Mouse (Mus musculus): ENCODE results near the gene Ppfibp1. TPM values are rescaled to one million over a fixed set of nuclear protein-coding genes. Genes with fewer than 3 reads are reported as not detected.

Gene Ppfibp1
- polyA plus RNA-seq, 1 experiment from 2014 or later = 25.0 TPM

DNA sequence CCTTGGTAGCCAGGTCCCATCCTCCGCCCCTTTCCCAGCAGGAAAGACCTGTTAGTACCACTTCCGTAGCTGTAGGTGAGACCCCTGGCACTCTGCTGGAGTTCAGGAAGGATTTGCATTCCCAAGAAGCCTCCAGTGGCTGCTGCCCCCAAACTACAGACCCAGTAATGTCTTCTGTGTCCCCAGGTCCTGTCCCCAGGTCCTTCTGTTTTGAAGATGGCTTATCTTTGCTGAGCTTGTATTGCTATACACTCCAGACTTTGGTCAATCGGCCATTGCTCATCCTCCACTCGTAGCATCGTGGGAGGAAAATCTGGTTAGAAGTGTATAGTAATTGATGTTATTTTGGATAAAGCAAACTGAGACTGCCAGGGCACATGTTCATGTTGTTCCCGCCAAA is 79.5 kb downstream of the Ppfibp1 start:
- H3K9ac ChIP-seq (replicated peaks) = no peak overlapping the region
- H3K9me3 ChIP-seq = no peaks in the 10 kb centered on the region
- H3K4me3 ChIP-seq = no peak overlapping the region
- H3K27ac ChIP-seq (replicated peaks) = no peak overlapping the region
- no peak for ATAC-seq (ENCODE audit: low FRiP score, low read depth)
- no peaks in the 10 kb centered on the region for H3K4me1 ChIP-seq
- no peak overlapping the region for H3K4me2 ChIP-seq (replicated peaks)
- 80% methylated on average over 6 of the region's 6 CpGs for WGBS
- no peaks in the 10 kb centered on the region for H3K36me3 ChIP-seq
- H3K27me3 ChIP-seq = no peaks in the 10 kb centered on the region

DNA sequence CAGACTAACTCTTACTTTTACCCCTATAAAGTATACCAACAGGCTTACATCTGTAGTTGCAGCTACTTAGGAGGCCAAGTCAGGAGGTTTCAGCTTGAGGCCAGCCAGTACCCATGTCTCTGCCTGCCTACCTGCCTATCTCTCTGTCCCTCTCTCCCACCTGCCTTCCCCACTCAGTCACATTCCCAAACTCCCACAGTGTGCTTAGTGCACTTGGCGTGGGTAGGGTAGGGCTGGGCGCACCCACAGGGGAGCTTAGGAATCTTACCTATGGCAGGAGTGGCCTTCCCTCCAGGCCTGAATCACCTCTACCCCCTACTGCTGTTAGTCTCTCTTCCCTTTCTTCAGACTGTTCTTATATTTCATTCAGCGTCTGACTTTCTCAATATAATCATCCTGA is 82.5 kb downstream of the Ppfibp1 start:
- 81% methylated on average over 3 of the region's 3 CpGs for WGBS
- Histone ChIP-seq H3K27ac (replicated peaks) (no peak overlapping the region), H3K27me3 (no peaks in the 10 kb centered on the region), H3K9me3 (no peaks in the 10 kb centered on the region), H3K36me3 (no peaks in the 10 kb centered on the region), H3K4me3 (no peak overlapping the region), H3K9ac (replicated peaks) (no peak overlapping the region), H3K4me1 (0 out of 2 replicates have a peak, but pooled peaks cover 5% of the 10 kb centered on the region), H3K4me2 (replicated peaks) (no peak overlapping the region)
- ATAC-seq (ENCODE audit: low FRiP score, low read depth) = no peak

DNA sequence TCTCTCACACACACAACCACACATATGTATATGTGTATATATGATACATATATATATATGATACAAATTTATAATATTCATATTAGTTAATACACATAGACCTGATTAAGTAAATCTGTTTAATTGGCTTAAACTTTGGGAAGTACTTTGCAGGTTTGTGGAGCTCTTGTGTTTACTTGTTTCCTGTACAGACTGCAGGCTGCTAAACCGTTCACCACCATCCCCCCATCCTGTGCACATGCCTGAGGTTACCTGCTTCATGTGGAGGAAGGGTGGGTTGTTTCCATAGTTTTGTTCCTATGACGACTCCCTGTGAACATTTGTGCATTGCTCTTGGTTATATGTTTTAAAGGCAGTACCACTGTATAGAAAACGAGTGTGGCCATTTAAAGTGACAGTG is 83.1 kb downstream of the Ppfibp1 start:
- H3K4me2 ChIP-seq (replicated peaks) = no peak overlapping the region
- WGBS = 70% methylated on average over 3 of the region's 3 CpGs
- 0 out of 2 replicates have a peak, but pooled peaks cover 5% of the 10 kb centered on the region for H3K4me1 ChIP-seq
- H3K27ac ChIP-seq (replicated peaks) = no peak overlapping the region
- no peak overlapping the region for H3K4me3 ChIP-seq
- H3K36me3 ChIP-seq = no peaks in the 10 kb centered on the region
- no peaks in the 10 kb centered on the region for H3K27me3 ChIP-seq
- no peaks in the 10 kb centered on the region for H3K9me3 ChIP-seq
- no peak for ATAC-seq (ENCODE audit: low FRiP score, low read depth)
- H3K9ac ChIP-seq (replicated peaks) = no peak overlapping the region

DNA sequence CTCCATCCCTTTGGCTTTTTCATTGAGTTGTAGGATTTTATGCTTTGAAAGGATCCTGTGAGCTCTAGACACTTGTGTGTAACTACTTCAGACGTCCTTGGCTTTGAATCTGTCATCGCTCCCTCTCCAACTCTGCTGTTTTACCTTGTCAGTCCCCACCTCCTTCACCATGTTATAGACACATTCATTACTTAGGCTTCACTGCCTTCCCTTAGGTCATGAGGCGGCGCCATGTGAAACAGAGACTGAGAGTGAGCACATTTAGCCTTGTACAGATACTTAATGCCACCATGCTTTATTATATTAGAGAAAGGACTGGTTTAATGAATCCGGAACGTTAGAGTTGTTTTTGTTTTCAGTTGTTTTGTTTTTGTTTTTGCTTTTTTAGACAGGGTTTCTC is 83.7 kb downstream of the Ppfibp1 start:
- H3K4me3 ChIP-seq = no peak overlapping the region
- H3K27me3 ChIP-seq = no peaks in the 10 kb centered on the region
- no peak overlapping the region for H3K9ac ChIP-seq (replicated peaks)
- no peaks in the 10 kb centered on the region for H3K9me3 ChIP-seq
- WGBS = 71% methylated on average over 6 of the region's 6 CpGs
- no peaks in the 10 kb centered on the region for H3K36me3 ChIP-seq
- no peak for ATAC-seq (ENCODE audit: low FRiP score, low read depth)
- H3K27ac ChIP-seq (replicated peaks) = no peak overlapping the region
- H3K4me2 ChIP-seq (replicated peaks) = no peak overlapping the region
- H3K4me1 ChIP-seq = 0 out of 2 replicates have a peak, but pooled peaks cover 5% of the 10 kb centered on the region

DNA sequence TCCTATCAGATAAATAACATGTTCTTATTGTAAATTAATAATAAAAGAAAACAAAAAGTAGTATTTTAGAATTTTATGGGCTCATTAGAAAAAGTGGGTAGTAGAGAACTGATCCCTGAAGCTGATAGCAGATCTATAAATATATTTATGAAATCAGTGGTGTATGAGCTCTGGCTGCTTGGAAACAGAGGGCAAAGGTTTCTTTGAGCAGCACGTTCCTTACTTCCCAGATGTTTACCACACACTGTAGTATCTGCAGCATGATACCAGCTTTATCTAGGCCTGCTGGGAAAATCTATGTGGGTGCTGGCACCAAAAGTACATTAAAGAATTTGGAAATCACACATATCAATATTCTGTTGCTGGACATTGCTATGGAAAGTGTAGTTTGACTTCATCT is 84.5 kb downstream of the Ppfibp1 start:
- WGBS = 58% methylated on average over 1 of the region's 1 CpGs
- no peaks in the 10 kb centered on the region for H3K9me3 ChIP-seq
- ATAC-seq (ENCODE audit: low FRiP score, low read depth) = no peak

DNA sequence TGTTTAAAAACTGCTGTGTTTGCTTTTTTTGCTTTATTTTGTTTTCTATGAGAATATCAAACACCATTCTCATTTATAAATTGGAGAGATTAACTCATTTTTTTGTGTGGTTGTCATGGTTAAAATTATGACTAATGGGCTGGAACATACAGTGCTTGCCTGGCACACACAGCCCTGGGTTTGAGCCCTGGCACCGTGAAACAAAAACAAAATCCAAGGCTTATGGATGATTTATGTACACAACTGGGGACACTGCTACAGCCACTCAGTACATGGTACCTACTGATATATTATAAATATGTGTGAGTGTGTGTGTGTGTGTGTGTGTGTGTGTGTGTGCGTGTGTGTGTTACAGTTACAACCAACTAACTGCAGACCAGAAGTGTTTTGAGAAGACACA is 85.1 kb downstream of the Ppfibp1 start:
- no peaks in the 10 kb centered on the region for H3K36me3 ChIP-seq
- no peaks in the 10 kb centered on the region for H3K9me3 ChIP-seq
- 50% methylated on average over 2 of the region's 2 CpGs for WGBS
- no peak overlapping the region for H3K4me2 ChIP-seq (replicated peaks)
- no peak overlapping the region for H3K4me3 ChIP-seq
- ATAC-seq (ENCODE audit: low FRiP score, low read depth) = no peak
- no peak overlapping the region for H3K9ac ChIP-seq (replicated peaks)
- no peak overlapping the region for H3K27ac ChIP-seq (replicated peaks)
- no peaks in the 10 kb centered on the region for H3K27me3 ChIP-seq
- H3K4me1 ChIP-seq = 0 out of 2 replicates have a peak, but pooled peaks cover 5% of the 10 kb centered on the region

More for the DNA sequence above, 84.5 kb downstream of the Ppfibp1 start:
- no peak overlapping the region for H3K27ac ChIP-seq (replicated peaks)
- no peak overlapping the region for H3K4me3 ChIP-seq
- H3K4me2 ChIP-seq (replicated peaks) = no peak overlapping the region
- 0 out of 2 replicates have a peak, but pooled peaks cover 5% of the 10 kb centered on the region for H3K4me1 ChIP-seq
- H3K27me3 ChIP-seq = no peaks in the 10 kb centered on the region
- H3K9ac ChIP-seq (replicated peaks) = no peak overlapping the region
- H3K36me3 ChIP-seq = no peaks in the 10 kb centered on the region

DNA sequence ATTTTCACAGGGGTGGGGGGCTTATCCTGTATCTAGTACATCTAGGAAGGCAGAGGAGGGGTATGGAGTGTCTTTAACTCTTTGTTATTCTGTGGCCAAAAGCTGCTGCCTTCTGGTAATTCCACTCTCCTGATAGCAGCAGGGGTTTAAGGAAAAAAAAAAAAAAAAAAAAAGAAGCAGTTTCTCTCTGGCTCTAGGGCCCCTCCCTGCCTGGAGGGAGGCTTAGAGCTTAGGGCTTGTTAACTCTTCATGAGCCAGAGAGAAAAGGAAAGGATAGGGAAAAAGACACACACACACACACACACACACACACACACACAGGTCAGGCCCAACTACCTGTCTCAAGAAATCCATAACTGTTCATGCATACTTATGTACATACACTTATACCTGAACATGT is 85.5 kb downstream of the Ppfibp1 start:
- Histone ChIP-seq H3K27ac (replicated peaks) (no peak overlapping the region), H3K9me3 (no peaks in the 10 kb centered on the region), H3K27me3 (no peaks in the 10 kb centered on the region), H3K4me3 (no peak overlapping the region), H3K4me1 (0 out of 2 replicates have a peak, but pooled peaks cover 5% of the 10 kb centered on the region), H3K4me2 (replicated peaks) (no peak overlapping the region), H3K36me3 (no peaks in the 10 kb centered on the region), H3K9ac (replicated peaks) (no peak overlapping the region)
- no peak for ATAC-seq (ENCODE audit: low FRiP score, low read depth)

DNA sequence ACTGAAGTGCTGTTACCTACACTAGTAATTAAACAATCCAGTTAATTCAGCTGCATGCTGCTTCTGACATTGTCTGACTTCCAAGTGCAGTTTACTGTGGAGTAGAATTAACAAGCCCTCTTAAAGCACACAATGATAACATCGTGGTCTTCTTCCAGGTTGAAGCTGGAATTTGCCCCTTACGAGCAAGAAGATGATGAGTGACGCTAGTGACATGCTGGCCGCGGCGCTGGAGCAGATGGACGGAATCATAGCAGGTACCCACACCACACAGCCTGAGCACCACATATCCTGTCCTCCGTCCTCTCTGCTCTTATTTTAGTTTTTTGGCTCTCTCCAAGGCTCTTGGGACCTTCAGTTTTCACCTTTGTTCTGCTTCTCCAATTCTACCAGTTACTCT is 88.2 kb downstream of the Ppfibp1 start:
- H3K9ac ChIP-seq (replicated peaks) = no peak overlapping the region
- H3K4me1 ChIP-seq = peaks cover 14% of the 10 kb centered on the region; the same call in 1 of the 2 replicates
- no peaks in the 10 kb centered on the region for H3K36me3 ChIP-seq
- H3K4me2 ChIP-seq (replicated peaks) = no peak overlapping the region
- H3K9me3 ChIP-seq = no peaks in the 10 kb centered on the region
- no peaks in the 10 kb centered on the region for H3K27me3 ChIP-seq
- no peak overlapping the region for H3K27ac ChIP-seq (replicated peaks)
- WGBS = 88% methylated on average over 8 of the region's 8 CpGs
- no peak overlapping the region for H3K4me3 ChIP-seq
- no peak for ATAC-seq (ENCODE audit: low FRiP score, low read depth)

DNA sequence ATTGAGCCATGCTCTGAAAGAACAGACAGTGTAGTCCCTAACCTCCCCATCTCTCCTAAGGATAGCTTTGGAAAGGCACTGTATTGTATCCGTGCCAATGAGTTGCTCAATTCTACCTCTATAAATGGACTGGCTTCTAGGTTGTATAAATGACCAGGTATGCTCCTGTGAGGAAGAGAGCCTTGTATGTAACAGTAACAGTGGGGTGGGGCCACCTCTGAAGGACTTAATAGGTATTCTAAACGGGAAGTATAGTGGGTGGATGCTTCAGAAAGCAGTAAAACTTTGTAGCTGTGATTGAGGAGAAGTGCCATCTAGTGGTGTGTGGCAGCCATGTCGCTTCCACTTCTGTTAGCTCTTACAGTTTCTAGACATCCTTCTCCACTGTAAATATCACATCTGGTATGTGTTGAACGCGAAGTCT is 90.4 kb downstream of the Ppfibp1 start:
- H3K27ac ChIP-seq (replicated peaks) = no peak overlapping the region
- H3K36me3 ChIP-seq = no peaks in the 10 kb centered on the region
- no peak overlapping the region for H3K4me3 ChIP-seq
- H3K9ac ChIP-seq (replicated peaks) = no peak overlapping the region
- H3K4me1 ChIP-seq = peaks cover 17% of the 10 kb centered on the region; the same call in 1 of the 2 replicates
- ATAC-seq (ENCODE audit: low FRiP score, low read depth) = no peak
- no peak overlapping the region for H3K4me2 ChIP-seq (replicated peaks)
- H3K9me3 ChIP-seq = no peaks in the 10 kb centered on the region
- no peaks in the 10 kb centered on the region for H3K27me3 ChIP-seq
- WGBS = 58% methylated on average over 5 of the region's 5 CpGs

DNA sequence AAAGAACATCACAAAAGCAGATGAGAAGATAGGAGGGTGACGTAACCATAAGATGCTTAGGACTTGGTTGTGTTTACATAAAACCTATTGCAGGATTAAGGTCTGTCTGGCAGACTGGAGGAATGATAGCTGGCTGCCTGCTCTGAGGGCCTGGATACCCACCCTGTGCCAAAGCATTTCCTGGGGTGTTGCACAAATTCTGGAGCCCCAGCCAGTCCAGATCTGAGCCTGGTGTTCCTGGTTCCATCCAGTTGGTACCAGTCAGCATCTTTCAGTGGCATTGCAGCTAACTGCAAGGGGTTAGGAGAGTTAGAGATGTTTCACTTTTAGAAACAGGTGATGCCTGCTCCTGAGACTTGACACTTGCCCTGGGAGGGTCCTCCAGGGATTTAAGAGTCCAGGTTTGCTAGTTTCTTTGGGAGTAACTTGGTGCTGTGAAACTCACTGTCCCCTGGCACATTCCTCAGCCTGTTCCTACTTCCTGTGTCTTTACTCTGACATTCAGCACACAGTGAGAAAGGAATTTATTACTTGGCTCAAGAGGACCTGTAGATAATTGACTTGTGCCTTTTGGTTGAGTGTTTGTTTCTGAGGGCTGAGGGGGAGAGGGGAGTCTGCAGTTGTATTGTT is 90.9 kb downstream of the Ppfibp1 start:
- ATAC-seq (ENCODE audit: low FRiP score, low read depth) = no peak
- 90% methylated on average over 1 of the region's 1 CpGs for WGBS
- H3K27ac ChIP-seq (replicated peaks) = no peak overlapping the region
- H3K4me3 ChIP-seq = no peak overlapping the region
- no peak overlapping the region for H3K4me2 ChIP-seq (replicated peaks)
- H3K27me3 ChIP-seq = no peaks in the 10 kb centered on the region
- peaks cover 15% of the 10 kb centered on the region; the same call in 1 of the 2 replicates for H3K4me1 ChIP-seq
- H3K9ac ChIP-seq (replicated peaks) = no peak overlapping the region
- H3K9me3 ChIP-seq = no peaks in the 10 kb centered on the region
- no peaks in the 10 kb centered on the region for H3K36me3 ChIP-seq

DNA sequence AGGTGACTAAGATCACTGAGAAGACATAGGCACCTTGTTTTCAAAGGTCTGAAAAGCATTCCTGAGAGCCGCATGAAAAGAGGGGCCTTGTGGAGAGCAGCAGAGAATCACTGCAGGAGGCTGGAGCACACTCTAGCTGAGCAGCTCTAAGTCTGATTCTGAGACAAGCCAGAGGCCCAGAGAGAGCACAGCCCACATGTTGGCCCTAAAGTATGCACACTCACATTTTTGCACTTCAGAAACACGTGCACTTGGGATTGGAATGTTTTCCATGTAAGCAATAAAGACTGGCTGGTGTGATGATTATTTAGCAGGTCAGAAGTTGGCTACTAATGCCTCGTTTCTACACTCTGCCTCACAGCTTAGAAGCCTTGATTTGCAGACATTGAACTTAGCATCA is 91.7 kb downstream of the Ppfibp1 start:
- ATAC-seq (ENCODE audit: low FRiP score, low read depth) = no peak
- no peaks in the 10 kb centered on the region for H3K9me3 ChIP-seq
- H3K27ac ChIP-seq (replicated peaks) = no peak overlapping the region
- no peak overlapping the region for H3K9ac ChIP-seq (replicated peaks)
- H3K4me2 ChIP-seq (replicated peaks) = no peak overlapping the region
- no peak overlapping the region for H3K4me3 ChIP-seq
- H3K4me1 ChIP-seq = peaks cover 15% of the 10 kb centered on the region; the same call in 1 of the 2 replicates
- no peaks in the 10 kb centered on the region for H3K27me3 ChIP-seq
- no peaks in the 10 kb centered on the region for H3K36me3 ChIP-seq
- 38% methylated on average over 3 of the region's 3 CpGs for WGBS

DNA sequence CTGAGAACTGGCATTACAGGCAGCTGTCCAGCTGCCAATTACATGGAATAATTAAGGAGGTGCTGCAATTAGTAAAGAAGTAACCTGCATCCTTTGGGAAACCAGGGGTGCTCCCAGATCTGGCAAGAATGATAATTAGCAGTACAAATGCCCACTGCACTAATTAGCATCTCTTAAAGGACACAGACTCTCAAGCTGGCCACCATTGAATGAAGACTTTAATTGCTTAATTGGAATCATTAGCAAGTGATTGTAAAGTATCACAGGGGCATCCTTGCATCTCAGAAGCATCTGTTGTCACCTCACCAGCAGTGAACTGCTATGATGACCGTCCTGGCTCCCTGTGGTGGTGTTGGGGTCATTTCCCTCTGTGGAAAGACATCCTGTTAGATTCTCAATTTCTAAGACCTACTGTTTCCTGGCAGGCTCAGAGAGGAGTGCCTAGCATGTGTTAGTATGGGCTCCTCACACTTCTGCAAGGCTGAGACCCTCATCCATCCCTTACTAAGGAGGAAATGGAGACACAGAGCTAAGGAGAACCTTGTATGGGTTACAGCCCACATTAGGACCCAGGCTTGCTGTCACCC is 93.1 kb downstream of the Ppfibp1 start:
- ATAC-seq (ENCODE audit: low FRiP score, low read depth) = peak; percentile 50; the same call in 1 of the 2 replicates
- Histone ChIP-seq H3K27me3 (no peaks in the 10 kb centered on the region), H3K4me1 (peaks cover 15% of the 10 kb centered on the region; the same call in 1 of the 2 replicates), H3K36me3 (no peaks in the 10 kb centered on the region), H3K4me3 (no peak overlapping the region), H3K27ac (replicated peaks) (no peak overlapping the region), H3K4me2 (replicated peaks) (no peak overlapping the region), H3K9ac (replicated peaks) (no peak overlapping the region), H3K9me3 (no peaks in the 10 kb centered on the region)
- 50% methylated on average over 1 of the region's 1 CpGs for WGBS
